Mouse (Mus musculus): ENCODE results near the gene Smagp.

DNA sequence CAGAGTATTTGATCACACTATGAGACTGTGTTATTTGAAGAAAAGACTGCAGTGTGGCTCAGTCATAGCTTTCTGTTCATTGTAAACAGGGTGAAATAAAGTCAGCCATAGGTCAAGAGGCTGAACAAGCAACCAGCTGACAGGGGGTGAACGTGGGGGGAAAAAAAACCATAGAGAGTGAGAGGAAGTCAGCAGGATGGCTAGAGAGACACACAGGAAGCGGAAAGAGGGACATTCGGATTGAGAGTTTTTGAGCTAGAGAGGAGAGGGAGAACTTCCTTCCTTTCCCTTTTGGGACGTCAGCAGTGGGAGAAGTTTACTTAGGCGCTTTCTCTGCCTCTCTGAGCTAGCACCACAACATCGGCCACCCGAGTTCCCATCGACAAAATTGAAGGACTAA is 46.3 kb downstream of the Smagp start:
- no peak for TF ChIP-seq CTCF (IDR thresholded peaks at IDR 0.05; ENCODE audit: control insufficient read depth, insufficient read depth, insufficient read length)
- TF ChIP-seq MAX (IDR thresholded peaks at IDR 0.05): no peak
- no peak for TF ChIP-seq USF1 (IDR thresholded peaks at IDR 0.05; ENCODE audit: low read depth)
- no peak for TF ChIP-seq CEBPB (IDR thresholded peaks at IDR 0.05; ENCODE audit: low read depth)

Measured in C2C12 (cell line).